Mouse (Mus musculus): ENCODE data around the gene D6Ertd527e.

D6Ertd527e gene

GRCm38 (mm10) chr6:87123406-87123805, 18.9 kb downstream of the D6Ertd527e start:
- H3K27me3 ChIP-seq (ENCODE audit: control insufficient read depth, insufficient read depth, low read length, poor library complexity, severe bottlenecking): no peaks in the 10 kb centered on the region
- DNase-seq (ENCODE audit: low read depth, low spot score): no peak
- no peaks in the 10 kb centered on the region for H3K36me3 ChIP-seq (ENCODE audit: control insufficient read depth, insufficient read depth, low read length, poor library complexity, severe bottlenecking)

GRCm38 (mm10) chr6:87123973-87124372, 19.4 kb downstream of the D6Ertd527e start:
- DNase-seq (ENCODE audit: low read depth, low spot score): no peak
- Histone ChIP-seq H3K27me3 (ENCODE audit: control insufficient read depth, insufficient read depth, low read length, poor library complexity, severe bottlenecking) (no peaks in the 10 kb centered on the region), H3K36me3 (ENCODE audit: control insufficient read depth, insufficient read depth, low read length, poor library complexity, severe bottlenecking) (no peaks in the 10 kb centered on the region)

- H3K36me3 ChIP-seq (ENCODE audit: control insufficient read depth, insufficient read depth, low read length, poor library complexity, severe bottlenecking): no peaks in the 10 kb centered on the region
- DNase-seq (ENCODE audit: low read depth, low spot score): peak; percentile 68
These were observed 22.7 kb downstream of the D6Ertd527e start for GRCm38 (mm10) chr6:87127049-87127753.

GRCm38 (mm10) chr6:87129861-87130260, 25.3 kb downstream of the D6Ertd527e start:
- no peak for DNase-seq (ENCODE audit: low read depth, low spot score)
- Histone ChIP-seq H3K36me3 (ENCODE audit: control insufficient read depth, insufficient read depth, low read length, poor library complexity, severe bottlenecking) (no peaks in the 10 kb centered on the region), H3K27me3 (ENCODE audit: control insufficient read depth, insufficient read depth, low read length, poor library complexity, severe bottlenecking) (no peaks in the 10 kb centered on the region)

More at GRCm38 (mm10) chr6:87127049-87127753, 22.7 kb downstream of the D6Ertd527e start:
- no peaks in the 10 kb centered on the region for H3K27me3 ChIP-seq (ENCODE audit: control insufficient read depth, insufficient read depth, low read length, poor library complexity, severe bottlenecking)

- Histone ChIP-seq H3K36me3 (ENCODE audit: control insufficient read depth, insufficient read depth, low read length, poor library complexity, severe bottlenecking) (no peaks in the 10 kb centered on the region), H3K27me3 (ENCODE audit: control insufficient read depth, insufficient read depth, low read length, poor library complexity, severe bottlenecking) (no peaks in the 10 kb centered on the region)
- peak; percentile 45 for DNase-seq (ENCODE audit: low read depth, low spot score)
These were observed 26.1 kb downstream of the D6Ertd527e start for GRCm38 (mm10) chr6:87130628-87131027.

- Histone ChIP-seq H3K36me3 (ENCODE audit: control insufficient read depth, insufficient read depth, low read length, poor library complexity, severe bottlenecking) (no peaks in the 10 kb centered on the region), H3K27me3 (ENCODE audit: control insufficient read depth, insufficient read depth, low read length, poor library complexity, severe bottlenecking) (no peaks in the 10 kb centered on the region)
- DNase-seq (ENCODE audit: low read depth, low spot score): no peak
These were observed 26.5 kb downstream of the D6Ertd527e start for GRCm38 (mm10) chr6:87131078-87131477.

GRCm38 (mm10) chr6:87133520-87133919, 29.0 kb downstream of the D6Ertd527e start:
- DNase-seq (ENCODE audit: low read depth, low spot score): no peak
- Histone ChIP-seq H3K27me3 (ENCODE audit: control insufficient read depth, insufficient read depth, low read length, poor library complexity, severe bottlenecking) (no peaks in the 10 kb centered on the region), H3K36me3 (ENCODE audit: control insufficient read depth, insufficient read depth, low read length, poor library complexity, severe bottlenecking) (no peaks in the 10 kb centered on the region)

GRCm38 (mm10) chr6:87133966-87134546, 29.5 kb downstream of the D6Ertd527e start:
- no peak for DNase-seq (ENCODE audit: low read depth, low spot score)

GRCm38 (mm10) chr6:87138479-87138878, 33.9 kb downstream of the D6Ertd527e start:
- no peaks in the 10 kb centered on the region for H3K27me3 ChIP-seq (ENCODE audit: control insufficient read depth, insufficient read depth, low read length, poor library complexity, severe bottlenecking)
- no peak for DNase-seq (ENCODE audit: low read depth, low spot score)
- H3K36me3 ChIP-seq (ENCODE audit: control insufficient read depth, insufficient read depth, low read length, poor library complexity, severe bottlenecking): no peaks in the 10 kb centered on the region

More at GRCm38 (mm10) chr6:87133966-87134546, 29.5 kb downstream of the D6Ertd527e start:
- Histone ChIP-seq H3K27me3 (ENCODE audit: control insufficient read depth, insufficient read depth, low read length, poor library complexity, severe bottlenecking) (no peaks in the 10 kb centered on the region), H3K36me3 (ENCODE audit: control insufficient read depth, insufficient read depth, low read length, poor library complexity, severe bottlenecking) (no peaks in the 10 kb centered on the region)

GRCm38 (mm10) chr6:87139796-87140553, 35.4 kb downstream of the D6Ertd527e start:
- DNase-seq (ENCODE audit: low read depth, low spot score): no peak
- no peaks in the 10 kb centered on the region for H3K27me3 ChIP-seq (ENCODE audit: control insufficient read depth, insufficient read depth, low read length, poor library complexity, severe bottlenecking)
- no peaks in the 10 kb centered on the region for H3K36me3 ChIP-seq (ENCODE audit: control insufficient read depth, insufficient read depth, low read length, poor library complexity, severe bottlenecking)

GRCm38 (mm10) chr6:87142239-87142638, 37.7 kb downstream of the D6Ertd527e start:
- DNase-seq (ENCODE audit: low read depth, low spot score): no peak
- Histone ChIP-seq H3K27me3 (ENCODE audit: control insufficient read depth, insufficient read depth, low read length, poor library complexity, severe bottlenecking) (no peaks in the 10 kb centered on the region), H3K36me3 (ENCODE audit: control insufficient read depth, insufficient read depth, low read length, poor library complexity, severe bottlenecking) (no peaks in the 10 kb centered on the region)

GRCm38 (mm10) chr6:87143594-87143993, 39.0 kb downstream of the D6Ertd527e start:
- Histone ChIP-seq H3K27me3 (ENCODE audit: control insufficient read depth, insufficient read depth, low read length, poor library complexity, severe bottlenecking) (no peaks in the 10 kb centered on the region), H3K36me3 (ENCODE audit: control insufficient read depth, insufficient read depth, low read length, poor library complexity, severe bottlenecking) (no peaks in the 10 kb centered on the region)
- no peak for DNase-seq (ENCODE audit: low read depth, low spot score)

- no peak for DNase-seq (ENCODE audit: low read depth, low spot score)
- H3K36me3 ChIP-seq (ENCODE audit: control insufficient read depth, insufficient read depth, low read length, poor library complexity, severe bottlenecking): no peaks in the 10 kb centered on the region
- no peaks in the 10 kb centered on the region for H3K27me3 ChIP-seq (ENCODE audit: control insufficient read depth, insufficient read depth, low read length, poor library complexity, severe bottlenecking)
These were observed 43.4 kb downstream of the D6Ertd527e start for GRCm38 (mm10) chr6:87147921-87148320.

GRCm38 (mm10) chr6:87150471-87150870, 45.9 kb downstream of the D6Ertd527e start:
- H3K36me3 ChIP-seq (ENCODE audit: control insufficient read depth, insufficient read depth, low read length, poor library complexity, severe bottlenecking): no peaks in the 10 kb centered on the region
- DNase-seq (ENCODE audit: low read depth, low spot score): no peak
- no peaks in the 10 kb centered on the region for H3K27me3 ChIP-seq (ENCODE audit: control insufficient read depth, insufficient read depth, low read length, poor library complexity, severe bottlenecking)

- DNase-seq (ENCODE audit: low read depth, low spot score): no peak
- H3K27me3 ChIP-seq (ENCODE audit: control insufficient read depth, insufficient read depth, low read length, poor library complexity, severe bottlenecking): no peaks in the 10 kb centered on the region
- H3K36me3 ChIP-seq (ENCODE audit: control insufficient read depth, insufficient read depth, low read length, poor library complexity, severe bottlenecking): no peaks in the 10 kb centered on the region
These were observed 46.9 kb downstream of the D6Ertd527e start for GRCm38 (mm10) chr6:87151427-87151826.
